Mouse (Mus musculus): ENCODE measurements at regions not wholly inside any gene's neighbourhood (a gene's known extent, or its start where the extent isn't known, plus 50 kb on each side); places are given as distances from the start of the nearest gene placed in this dataset.
A peak's percentile ranks its signal among the peaks of the same experiment; 100 is the strongest.
"Not testable (repeated sequence)": the region's sequence is repeated elsewhere in the genome, so short reads cannot be mapped to it uniquely, and the experiment has no call there.

GRCm38 (mm10) chr10:111589186-111589585, 83.1 kb downstream of the Phlda1 start:
- ATAC-seq (replicated peaks; ENCODE audit: low read depth, poor library complexity, severe bottlenecking), result no peak

DNA sequence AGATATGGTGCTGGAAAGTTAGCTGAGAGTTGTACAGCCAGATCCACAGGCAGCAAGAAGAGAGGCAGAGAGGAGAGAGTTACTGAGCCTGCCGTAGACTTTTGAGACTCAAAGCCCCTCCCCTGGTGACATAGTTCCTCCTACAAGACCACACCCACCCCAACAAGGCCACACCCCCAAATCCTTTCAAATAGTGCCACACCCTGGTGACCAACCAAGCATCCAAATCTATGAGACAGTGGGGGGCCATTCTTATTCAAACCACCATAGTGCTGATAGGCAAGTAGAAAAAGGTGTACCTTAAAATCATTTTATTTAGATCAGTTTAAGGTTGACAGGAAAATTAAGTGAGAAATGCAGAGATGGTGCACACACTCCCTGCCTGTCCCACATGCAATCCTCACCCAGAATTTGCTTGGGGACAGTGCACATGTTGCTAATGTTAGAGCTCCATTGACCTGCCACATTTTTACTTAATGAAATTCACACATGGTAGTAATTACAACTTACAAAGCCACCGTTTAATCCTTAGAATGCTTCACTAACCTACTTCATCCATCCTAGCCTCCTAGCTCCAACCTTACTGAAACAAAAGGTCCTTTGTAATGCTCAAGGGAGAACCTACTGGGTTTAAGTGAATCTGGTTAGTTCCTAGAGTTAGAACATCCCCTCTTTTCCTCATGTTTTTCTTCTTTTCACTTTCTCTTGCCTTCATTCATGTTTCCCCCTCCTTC, 86.5 kb downstream of the Phlda1 start:
- ATAC-seq (replicated peaks; ENCODE audit: low read depth, poor library complexity, severe bottlenecking), result no peak

DNA sequence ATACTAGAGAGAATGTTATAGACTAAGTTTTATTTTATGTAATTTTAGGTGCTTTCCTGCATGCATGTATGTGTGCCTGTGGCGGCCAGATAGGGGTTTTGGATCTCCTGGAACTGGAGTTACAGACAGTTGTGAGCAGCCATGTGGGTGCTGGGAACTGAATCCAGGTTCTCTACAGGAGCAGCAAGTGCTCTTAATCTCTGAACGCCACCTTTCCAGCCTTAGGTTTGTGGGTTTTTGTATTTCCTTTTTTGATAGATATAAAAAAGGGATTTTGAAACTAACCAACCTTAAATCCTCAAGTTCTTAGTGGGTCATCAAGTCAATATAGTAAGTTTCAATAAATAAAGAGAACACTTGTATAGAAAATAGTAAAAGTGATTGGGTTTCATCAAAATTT, 87.2 kb downstream of the Phlda1 start:
- no peak for ATAC-seq (replicated peaks; ENCODE audit: low read depth, poor library complexity, severe bottlenecking)

- ATAC-seq (replicated peaks; ENCODE audit: low read depth, poor library complexity, severe bottlenecking), result no peak
These were observed 88.1 kb downstream of the Phlda1 start for GRCm38 (mm10) chr10:111594171-111594570.

GRCm38 (mm10) chr10:111594651-111595050, 88.6 kb downstream of the Phlda1 start:
- no peak for ATAC-seq (replicated peaks; ENCODE audit: low read depth, poor library complexity, severe bottlenecking)

DNA sequence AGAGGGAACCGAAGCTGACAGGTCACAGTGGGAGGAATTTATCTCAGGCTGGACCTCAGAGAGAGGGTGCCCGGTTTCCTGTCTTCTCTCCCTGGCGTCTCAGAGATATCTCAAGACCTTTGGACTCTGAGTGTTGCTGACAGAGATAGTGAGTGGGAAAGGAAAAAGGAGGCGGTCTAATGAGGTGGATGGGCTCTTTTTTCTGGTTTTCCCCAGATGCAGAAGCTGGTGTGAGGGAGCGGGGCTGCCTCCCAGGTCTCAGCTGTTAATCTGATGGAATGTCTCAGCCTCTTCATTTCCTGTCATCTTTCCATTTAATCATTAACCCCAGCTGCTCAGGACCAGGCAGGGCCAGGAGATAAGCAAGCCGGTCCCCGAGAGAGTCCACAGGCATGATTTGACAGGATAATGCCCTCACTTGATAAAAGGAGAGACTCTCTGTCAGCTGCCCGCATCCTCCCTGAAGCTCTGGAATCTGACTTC, 89.5 kb downstream of the Phlda1 start:
- peak; percentile 60 for ATAC-seq (replicated peaks; ENCODE audit: low read depth, poor library complexity, severe bottlenecking)

DNA sequence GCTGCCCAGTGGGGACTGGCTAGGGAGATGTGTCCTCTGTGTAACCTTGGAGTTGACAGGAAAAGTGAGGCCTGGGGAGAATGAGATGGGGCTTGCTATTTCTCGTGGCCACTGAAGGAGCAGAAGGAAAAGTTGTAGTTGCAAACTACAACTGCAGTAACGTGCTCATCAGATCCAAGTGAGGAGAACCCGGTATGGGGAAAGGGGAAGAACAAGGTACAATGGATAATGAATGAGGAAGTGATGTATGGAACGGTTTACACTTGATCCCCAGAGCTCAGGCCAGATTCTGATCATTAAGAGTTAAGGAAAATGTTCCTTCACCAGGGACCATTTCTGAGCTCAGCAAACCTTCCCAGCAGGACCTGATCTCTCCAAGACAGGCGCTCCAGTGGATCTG, 92.6 kb downstream of the Phlda1 start:
- no peak; the same call in 1 of the 2 replicates for ATAC-seq (replicated peaks; ENCODE audit: low read depth, poor library complexity, severe bottlenecking)

DNA sequence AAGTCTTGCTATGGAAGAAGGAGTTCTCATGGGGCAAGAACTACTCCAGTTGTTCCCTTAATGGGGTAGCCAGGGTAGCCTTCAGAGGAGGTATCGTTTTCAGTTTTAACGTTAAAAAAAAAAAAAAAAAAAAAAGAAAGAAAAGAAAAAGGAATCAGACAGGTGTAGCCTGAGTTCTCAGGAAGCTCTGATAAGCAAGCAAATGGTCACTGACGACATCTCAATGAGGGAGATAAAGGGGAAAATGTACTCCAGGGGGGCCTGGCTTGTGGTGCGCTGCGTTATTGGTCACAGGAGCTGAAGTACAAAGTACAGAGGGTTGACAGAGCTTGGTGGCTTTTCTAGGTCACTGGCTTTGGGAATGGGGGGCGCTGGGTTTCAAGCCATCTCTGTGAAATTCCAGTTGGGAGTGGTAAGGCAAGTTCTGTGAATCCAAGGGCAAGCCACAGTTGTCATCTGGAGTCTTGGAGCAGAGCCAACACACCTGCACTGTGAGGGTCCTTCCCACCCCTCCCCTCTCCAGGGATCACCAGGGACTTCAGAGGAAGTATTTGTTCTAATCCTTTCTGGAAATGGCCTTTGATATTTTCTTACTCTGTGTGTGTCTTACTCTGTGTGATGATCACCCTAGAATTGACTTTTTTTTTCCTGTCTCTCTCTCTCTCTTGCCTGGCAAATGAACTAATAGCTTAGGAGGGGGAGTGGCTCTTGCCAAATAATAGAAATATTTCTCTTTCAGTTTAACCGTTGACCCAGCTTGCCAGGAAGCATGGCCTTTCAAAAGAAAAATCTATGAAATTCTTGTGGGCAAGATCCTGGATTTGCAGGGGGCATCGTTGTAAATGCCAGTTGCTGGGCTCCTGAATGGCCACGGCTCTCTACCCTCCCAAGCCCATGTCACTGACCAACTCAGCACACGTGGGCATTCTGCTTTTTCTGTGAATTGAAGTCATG, 93.5 kb downstream of the Phlda1 start:
- no peak for ATAC-seq (replicated peaks; ENCODE audit: low read depth, poor library complexity, severe bottlenecking)

- no peak for ATAC-seq (replicated peaks; ENCODE audit: low read depth, poor library complexity, severe bottlenecking)
These were observed 94.2 kb downstream of the Phlda1 start for GRCm38 (mm10) chr10:111600251-111600620.

- ATAC-seq (replicated peaks; ENCODE audit: low read depth, poor library complexity, severe bottlenecking), result peak; percentile 62
These were observed 94.6 kb downstream of the Phlda1 start for GRCm38 (mm10) chr10:111600677-111601099.

GRCm38 (mm10) chr10:111603166-111603565, 97.1 kb downstream of the Phlda1 start:
- ATAC-seq (replicated peaks; ENCODE audit: low read depth, poor library complexity, severe bottlenecking), result peak; percentile 37; the same call in 1 of the 2 replicates

DNA sequence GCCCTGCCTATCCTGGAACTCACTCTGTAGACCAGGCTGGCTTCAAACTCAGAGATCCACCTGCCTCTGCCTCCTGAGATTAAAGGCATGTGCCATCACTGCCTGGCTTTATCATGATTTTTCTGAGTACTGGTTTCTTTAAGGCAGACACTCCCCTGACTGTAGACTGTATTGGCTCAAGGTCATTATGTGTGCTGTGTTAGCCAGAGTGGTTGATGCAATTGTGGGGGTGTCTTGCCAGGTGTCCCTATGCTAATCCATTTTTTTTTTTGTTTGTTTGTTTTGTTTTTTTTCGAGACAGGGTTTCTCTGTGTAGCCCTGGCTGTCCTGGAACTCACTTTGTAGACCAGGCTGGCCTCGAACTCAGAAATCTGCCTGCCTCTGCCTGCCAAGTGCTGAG, 101.3 kb downstream of the Phlda1 start:
- ATAC-seq (replicated peaks; ENCODE audit: low read depth, poor library complexity, severe bottlenecking), result not testable (repeated sequence)

- no peak for ATAC-seq (replicated peaks; ENCODE audit: low read depth, poor library complexity, severe bottlenecking)
These were observed 102.5 kb downstream of the Phlda1 start for GRCm38 (mm10) chr10:111608385-111609093.

GRCm38 (mm10) chr10:111609889-111610288, 103.8 kb downstream of the Phlda1 start:
- ATAC-seq (replicated peaks; ENCODE audit: low read depth, poor library complexity, severe bottlenecking), result no peak

DNA sequence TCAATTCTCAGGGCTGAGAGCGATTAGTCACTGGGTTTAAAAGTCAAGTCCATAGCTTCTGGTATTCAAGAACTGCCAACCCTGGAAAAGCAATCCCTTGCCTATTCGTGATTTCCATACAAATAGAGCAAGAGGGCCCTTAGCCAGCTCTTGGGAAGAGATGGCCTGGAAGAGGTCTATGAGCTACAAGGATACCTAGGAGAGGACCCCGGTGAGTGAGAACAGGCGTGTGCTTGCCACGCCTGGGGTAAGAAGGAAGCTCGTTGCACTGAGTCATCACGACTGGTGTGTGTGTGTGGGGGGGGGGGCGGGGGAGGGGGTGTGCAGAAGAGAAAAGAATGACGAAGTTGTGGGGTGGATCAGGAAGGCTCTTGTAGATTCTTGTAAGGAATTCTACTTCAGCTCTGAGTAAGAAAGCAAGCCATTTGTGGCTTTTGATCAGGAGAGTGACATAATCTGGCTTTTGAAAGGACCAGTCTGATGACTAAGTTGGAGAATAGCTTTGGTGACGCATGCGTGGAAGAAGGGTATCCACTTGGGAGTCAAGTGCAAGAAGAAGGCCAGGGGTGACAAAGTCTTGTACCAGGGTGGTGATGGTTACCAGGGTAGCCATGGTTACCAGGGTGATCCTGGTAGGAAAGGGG, 113.7 kb downstream of the Phlda1 start:
- peak; percentile 22; the same call in 1 of the 2 replicates for ATAC-seq (replicated peaks; ENCODE audit: low read depth, poor library complexity, severe bottlenecking)

- ATAC-seq (replicated peaks; ENCODE audit: low read depth, poor library complexity, severe bottlenecking), result no peak
These were observed 115.0 kb downstream of the Phlda1 start for GRCm38 (mm10) chr10:111620927-111621676.

GRCm38 (mm10) chr10:111622789-111623188, 116.7 kb downstream of the Phlda1 start:
- no peak for ATAC-seq (replicated peaks; ENCODE audit: low read depth, poor library complexity, severe bottlenecking)

DNA sequence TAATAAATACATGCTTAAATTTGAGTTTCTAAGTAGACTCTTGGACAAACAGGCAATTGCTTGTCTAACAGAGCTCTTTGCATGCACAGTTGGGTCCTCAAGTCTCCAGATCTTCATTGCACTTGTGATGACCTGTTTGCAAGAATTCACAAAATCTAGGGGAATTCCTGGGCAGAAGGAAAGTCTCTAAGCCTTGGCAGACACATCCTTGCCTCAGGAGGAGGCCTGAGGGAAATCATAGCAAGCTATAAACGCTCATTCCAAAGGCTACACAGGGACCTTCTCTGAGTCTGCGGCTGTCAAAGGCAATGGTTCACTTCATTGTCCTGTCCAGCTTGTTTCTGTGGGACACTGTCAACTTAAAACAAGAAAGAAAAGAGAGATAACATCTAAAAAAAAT, 117.9 kb downstream of the Phlda1 start:
- ATAC-seq (replicated peaks; ENCODE audit: low read depth, poor library complexity, severe bottlenecking), result no peak

DNA sequence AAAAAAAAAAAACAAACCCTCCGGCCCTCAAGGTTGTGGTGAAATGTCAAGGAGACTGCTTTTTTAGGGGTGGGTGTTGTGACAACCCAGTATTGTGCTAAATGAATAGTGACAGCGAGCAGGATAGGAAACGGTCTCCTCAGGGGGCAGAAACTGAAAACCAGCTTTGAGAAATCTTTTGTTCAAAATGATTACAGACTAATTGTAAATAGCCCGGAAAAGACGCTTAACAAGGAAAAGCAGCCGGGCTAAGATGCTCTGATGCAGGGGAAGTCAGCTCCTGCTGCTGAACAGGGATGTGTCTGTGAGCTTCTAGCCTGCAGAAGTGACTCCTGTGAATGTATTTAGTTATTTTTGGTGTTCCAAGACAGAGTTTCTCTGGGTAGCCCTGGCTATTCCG, 118.5 kb downstream of the Phlda1 start:
- ATAC-seq (replicated peaks; ENCODE audit: low read depth, poor library complexity, severe bottlenecking), result no peak
